Mouse (Mus musculus) left cerebral cortex, adult 8-10 months (tissue): ENCODE results near the gene Col6a1. TPM values are rescaled to one million over a fixed set of nuclear protein-coding genes. Genes with fewer than 3 reads are reported as not detected.

ENCODE experiments used
- DNase-seq, 2 experiments: peaks; one replicate each; pipeline ENCODE4 v3.0.0; 2022; ENCODE audit warnings: low spot score in 2 of 2
- total RNA-seq, 4 experiments: library from RNA; stranded (reverse); gene quantifications; 2 replicates each; pipeline ENCODE4 v1.2.4; 2022

Col6a1 gene
- total RNA-seq, 4 experiments from 2014 or later, result 48.8 to 56.0 (median 51.9) TPM

DNA sequence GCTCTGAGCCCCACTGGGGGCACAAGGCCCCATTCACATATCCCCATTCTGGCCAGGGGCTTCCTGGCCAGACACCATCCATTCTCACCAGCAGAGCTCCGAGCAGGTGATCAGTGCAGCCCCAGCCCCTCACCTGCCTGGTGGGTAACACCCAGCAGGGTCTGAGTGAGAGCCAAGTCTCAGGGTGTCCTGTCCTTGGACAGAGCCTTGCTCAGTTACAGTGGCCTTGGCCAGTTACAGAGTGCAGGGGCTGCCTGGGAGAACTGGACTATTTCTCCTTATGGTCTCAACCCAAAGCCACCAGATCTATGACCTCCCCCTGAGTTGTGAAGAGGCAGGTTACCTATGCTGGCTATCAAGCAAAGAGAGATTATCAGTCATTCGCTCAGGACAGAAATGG, 871 bp downstream of the Col6a1 start:
- no peak for DNase-seq

- DNase-seq, result no peak
Observed at GRCm38 (mm10) chr10:76724231-76724736, 1.7 kb downstream of the Col6a1 start.

DNA sequence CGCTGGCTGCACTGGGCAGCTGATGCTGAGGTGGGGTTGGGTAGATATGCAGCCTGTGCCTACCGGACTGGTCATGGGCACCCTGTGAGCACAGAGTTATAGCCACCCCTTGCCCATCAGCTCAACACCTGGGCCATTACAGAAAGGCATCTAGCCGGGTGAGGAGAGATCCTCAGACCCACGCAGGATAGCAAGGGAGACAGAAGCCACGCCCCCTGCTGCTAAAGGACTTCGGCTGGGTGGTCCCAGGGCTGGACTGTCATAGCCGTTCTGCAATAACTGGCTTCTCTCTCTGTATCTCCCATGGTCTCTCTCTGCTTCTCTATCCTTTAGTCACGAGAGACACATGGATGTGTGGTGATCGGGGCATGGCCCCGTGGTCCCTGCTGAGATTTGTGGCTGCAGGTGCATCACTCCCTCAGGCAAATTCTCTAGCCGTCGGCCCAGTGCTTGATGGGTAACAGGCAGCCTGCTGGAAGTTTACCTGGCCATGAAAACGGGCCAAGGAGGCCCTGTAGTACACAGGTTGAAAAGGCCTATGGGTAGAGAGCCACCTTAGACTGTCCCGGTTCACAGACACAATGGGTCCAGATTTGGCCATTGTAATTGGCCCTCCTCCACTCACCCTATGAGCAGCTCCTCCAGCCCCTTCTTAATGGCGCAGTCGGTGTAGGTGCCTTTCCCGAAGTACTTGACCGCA, 3.1 kb downstream of the Col6a1 start:
- DNase-seq, result no peak

- no peak for DNase-seq
Observed at GRCm38 (mm10) chr10:76721746-76722145, 4.2 kb downstream of the Col6a1 start.

DNA sequence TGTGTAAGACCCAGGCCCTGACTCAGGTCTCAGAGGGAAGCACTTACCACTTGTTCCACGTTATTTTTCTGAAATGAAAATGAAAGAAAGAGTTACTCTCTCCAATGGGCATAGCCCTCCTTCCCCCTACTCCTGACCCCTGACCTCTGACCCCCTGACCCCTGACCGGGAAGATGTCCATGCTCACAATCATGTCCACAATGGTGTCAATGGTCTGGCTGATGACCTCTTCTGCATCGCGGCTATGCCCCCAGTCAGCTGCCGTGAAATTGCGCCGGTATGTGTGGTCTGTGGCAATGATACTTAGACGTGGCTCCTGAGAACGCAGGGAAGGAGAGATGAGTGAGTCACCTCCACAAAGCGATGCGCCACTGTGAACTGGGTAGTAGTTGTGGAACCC, 4.8 kb downstream of the Col6a1 start:
- DNase-seq, result no peak

- no peak for DNase-seq
Observed at GRCm38 (mm10) chr10:76717631-76718030, 8.3 kb downstream of the Col6a1 start.

- no peak for DNase-seq
Observed at GRCm38 (mm10) chr10:76717026-76717425, 8.9 kb downstream of the Col6a1 start.

DNA sequence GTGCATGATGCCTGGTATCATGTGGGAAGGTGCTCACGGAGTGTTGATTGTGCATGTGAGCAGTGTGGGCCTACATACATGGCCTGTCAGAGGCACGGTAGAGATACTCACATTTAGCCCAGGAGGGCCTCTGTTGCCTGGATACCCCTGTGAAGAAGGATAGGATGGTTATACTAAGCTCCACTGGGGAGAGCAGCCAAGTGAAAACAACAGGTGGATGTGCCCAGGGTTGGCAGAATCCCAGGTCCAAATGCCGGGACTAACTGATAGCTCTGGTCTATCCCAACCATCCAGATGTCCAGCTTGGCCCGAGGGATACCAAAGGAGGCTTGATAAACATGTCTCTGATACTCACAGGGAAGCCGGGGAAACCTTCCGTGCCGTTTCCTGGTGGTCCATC, 11.7 kb downstream of the Col6a1 start:
- no peak for DNase-seq

GRCm38 (mm10) chr10:76712500-76712899, 13.5 kb downstream of the Col6a1 start:
- DNase-seq, result no peak

DNA sequence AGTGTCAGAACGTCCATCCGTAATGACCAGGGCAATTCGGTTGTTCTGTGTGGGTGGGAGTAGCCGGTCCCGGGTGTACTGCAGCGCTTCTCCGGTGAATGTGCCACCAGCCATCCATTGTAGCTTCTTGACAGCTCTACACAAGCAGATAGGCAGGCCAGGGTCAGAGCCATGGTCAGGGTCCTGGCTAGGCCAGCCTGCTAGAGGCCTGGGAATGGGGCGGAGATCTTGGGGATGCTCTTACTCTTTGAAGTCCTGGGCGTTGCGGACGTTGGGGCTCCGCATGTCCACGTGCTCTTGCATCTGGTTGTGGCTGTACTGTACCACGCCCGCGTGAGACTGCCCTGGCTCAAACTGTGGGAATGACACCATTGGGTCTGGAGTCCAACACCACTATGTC, 14.6 kb downstream of the Col6a1 start:
- no peak for DNase-seq

DNA sequence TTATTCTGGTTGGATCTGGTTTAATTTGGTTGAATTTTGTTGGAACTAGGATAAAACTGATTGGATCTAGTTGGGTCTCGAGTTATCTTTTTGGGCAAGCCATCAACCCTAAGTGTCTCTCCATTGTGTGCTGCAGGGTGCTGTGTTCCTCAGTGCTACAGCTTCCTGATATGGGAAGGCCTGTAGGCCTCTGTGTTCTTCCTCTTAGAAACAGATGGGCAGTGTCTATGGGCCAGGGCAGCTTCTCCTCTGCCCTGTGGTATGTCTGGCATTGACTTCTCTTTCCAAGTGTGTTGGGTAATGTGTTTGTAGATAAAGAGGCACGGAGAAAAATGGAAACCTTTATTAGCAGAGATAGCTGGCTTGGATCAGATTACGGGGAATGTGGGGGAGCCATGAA, 17.5 kb downstream of the Col6a1 start:
- DNase-seq, result no peak

- DNase-seq, result no peak
Observed at GRCm38 (mm10) chr10:76707584-76707983, 18.4 kb downstream of the Col6a1 start.

GRCm38 (mm10) chr10:76707001-76707400, 19.0 kb downstream of the Col6a1 start:
- DNase-seq, result no peak

- no peak for DNase-seq
Observed at GRCm38 (mm10) chr10:76704358-76704757, 21.6 kb downstream of the Col6a1 start.

DNA sequence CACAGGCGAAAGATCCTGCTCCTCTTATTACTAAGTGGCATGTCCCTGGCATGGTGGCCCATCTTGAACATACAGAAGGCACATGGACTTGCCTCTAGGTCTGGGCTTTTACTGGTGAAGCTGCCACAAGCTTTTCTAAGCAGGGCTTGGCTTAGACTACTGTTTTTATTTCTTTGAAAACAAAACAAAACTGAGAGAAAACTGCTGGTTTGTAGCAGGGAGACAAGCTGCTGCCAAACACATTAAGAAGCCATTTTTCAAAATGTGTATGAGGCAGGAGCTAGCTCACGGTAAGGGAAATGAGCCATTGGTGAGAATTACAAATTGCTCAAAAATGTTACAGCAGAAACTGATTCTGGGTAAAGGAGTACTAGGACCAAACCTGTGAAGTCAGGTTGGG, 24.5 kb downstream of the Col6a1 start:
- no peak for DNase-seq

DNA sequence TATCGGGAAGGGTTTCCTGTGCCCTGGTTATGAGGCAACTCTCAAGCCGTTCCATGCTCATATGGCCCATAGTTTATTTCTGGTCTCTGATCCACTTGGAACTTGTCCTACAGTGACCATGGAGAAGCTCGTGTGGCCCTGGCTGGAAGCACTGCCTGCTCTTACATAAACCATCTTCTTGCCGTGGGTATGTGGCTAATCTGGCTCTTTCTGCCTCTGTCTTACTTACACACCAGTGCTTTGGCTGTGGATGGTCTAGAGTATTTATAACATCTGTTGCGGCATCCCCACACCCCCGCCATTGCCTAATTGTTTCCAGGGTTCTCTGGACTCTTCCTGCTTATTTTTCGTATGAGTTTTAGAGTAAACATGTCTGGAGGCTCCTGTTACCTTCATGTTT, 26.2 kb downstream of the Col6a1 start:
- no peak for DNase-seq

DNA sequence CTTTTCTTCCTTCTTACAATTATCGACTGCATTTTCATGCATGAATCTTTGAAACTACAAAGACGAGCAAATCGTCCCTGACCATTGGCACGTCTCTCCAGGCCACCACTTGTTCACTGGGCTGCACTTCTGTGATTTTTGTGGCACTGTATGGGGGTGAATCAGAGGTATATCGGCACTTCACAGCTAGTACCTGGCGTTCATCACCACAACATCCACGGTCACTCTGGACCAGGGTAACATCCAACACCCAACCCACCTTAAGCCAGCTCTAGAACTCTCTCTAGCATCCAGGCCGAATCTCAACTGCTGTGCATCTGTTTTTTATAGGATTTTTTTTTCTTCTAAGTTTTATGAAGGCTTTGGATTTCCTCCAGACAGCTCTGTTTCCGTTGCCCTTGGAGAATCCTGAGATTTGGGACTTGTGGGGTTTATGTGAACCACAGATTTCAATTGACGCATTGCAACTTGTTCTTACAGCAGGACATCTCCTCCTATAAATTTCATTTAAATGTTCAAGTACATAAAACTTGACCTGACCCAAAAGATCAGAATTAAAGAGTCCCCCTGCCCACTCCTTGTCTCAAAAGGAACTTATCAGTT, 30.6 kb downstream of the Col6a1 start:
- no peak for DNase-seq

- no peak for DNase-seq
Observed at GRCm38 (mm10) chr10:76694765-76695164, 31.2 kb downstream of the Col6a1 start.

- DNase-seq, result no peak
Observed at GRCm38 (mm10) chr10:76693446-76693845, 32.5 kb downstream of the Col6a1 start.

DNA sequence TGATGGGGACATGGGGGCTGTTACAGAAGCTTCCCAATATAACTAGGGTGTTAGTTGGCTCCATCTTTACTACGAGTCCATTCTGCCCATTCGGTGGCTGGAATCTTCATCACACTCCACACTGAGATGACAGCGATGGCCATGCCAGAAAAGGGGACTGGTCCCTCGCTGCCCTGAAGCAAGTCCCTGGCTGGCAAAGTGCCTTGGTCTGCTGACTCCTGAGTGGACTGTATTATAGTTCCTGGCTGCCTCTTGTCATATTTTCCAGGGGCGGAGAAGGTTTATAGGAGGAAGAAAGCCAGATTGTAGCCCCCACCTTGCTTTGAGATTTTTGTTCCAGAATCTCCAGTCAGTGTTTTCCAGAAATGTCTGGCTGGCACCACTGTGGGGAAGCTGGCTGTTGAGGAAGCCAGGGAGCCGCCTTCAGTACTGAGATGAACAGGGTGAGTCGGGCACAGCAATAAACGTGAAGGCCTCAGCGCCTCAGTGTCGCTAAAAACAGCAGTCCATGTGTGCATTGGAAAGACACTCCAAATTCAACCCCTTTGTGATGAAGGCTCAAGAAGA, 40.4 kb downstream of the Col6a1 start:
- no peak for DNase-seq

DNA sequence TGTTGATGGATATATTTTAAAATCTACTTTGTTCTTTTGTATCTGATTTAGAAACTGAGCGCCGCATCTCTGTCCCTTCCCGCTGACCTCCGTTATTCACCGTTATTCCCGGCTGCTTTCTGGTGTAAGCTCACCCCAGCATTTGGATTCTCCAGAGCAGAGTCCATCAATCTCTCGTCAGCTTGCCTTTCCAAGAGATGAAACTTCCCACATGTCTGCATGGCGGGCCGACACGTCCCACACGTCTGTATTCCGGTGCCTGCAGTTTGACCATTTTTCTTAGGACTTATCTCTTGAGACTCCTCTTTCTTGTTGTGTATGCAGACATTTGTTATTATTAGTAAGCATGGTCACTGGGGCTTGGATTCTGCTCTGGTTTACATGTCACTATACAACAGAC, 42.0 kb downstream of the Col6a1 start:
- no peak for DNase-seq

DNA sequence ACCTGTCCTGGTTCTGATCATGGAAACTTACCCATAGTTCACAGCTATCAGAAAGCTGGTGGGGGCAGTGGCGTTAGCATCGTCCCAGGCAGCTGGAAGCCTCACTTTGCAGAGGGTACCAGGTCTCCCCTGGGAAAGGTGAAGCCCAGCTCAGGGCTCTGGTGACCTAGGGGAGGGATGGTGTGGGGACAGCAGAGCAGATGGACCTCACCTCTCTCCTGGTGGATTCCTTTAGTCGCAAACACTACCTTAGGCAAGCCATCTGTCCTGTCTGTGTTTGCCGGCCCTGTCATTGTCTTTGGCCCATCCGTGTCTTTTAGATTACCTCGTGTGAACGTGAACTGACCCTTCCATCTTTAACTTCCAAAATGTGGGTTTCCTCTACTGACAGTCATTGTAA, 42.5 kb downstream of the Col6a1 start:
- no peak for DNase-seq

DNA sequence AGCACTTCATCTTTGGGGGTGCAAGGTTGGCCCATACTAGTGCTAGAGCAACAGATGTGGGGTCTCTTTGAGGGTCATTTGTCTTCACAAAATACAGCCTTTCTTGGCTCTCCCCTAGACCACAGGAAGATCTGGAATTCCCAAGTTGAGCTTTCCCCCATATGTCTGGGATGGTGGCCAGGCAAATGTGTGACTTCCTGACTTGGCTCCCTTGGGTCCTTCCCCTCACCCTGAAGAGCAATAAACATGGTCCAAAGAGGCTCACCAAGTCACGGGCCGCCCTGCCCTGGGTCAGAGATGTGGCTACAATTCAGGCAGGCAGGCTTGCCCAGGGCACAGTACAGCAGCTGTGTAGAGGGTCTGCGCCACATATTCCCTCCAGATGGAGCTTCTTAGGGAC, 44.1 kb downstream of the Col6a1 start:
- no peak for DNase-seq
